In the genomic region with DNA sequence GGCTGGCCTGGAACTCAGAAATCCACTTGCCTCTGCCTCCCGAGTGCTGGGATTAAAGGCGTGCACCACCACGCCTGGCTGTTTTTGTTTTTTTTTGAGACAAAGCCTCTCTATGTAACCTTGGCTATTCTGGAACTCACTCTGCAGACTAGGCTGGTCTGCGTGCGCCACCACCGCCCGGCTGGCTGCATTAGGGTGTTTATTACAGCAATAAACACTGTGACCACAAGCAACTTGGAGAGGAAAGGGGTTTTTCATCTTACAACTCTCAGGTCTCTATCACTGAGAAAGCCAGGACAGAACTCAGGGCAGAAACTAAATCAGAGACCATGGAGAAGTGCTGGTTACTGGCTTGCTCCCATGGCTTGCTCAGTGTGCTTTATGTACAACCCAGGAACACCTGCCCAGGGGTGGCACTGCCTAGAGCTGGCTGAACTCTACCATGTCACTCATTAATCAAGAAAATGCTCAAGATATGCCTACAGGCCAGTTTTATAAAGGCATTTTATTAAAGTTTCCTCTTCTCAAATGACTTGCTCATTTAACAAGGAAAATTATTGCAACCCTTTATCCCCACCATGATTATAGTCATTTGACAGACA, we compare ENCODE assay signal across 18 mouse cellular contexts. TPM values are rescaled to one million over a fixed set of nuclear protein-coding genes. Genes with fewer than 3 reads are reported as not detected.
DNase-seq lines count a peak whose midpoint lies in the region; ATAC-seq lines count a peak whose summit lies in the region.
"Had no signal": no experiment of that assay in that cellular context is flagged by ENCODE, and none has a peak within 500 bp of the region (broad histone marks: within the 10 kb centered on the region; RNA-seq: fewer than 3 reads in every experiment).

No protein-coding gene starts in this region.

- no peak overlapping the region for H3K4me3 ChIP-seq in heart, embryonic 10.5 days
- no peak overlapping the region for H3K4me3 ChIP-seq in intestine, embryonic 15.5 days (replicated peaks)
- no peak overlapping the region for H3K4me3 ChIP-seq in heart, embryonic 12.5 days
- H3K4me3 ChIP-seq: embryonic facial prominence, embryonic 13.5 days; forebrain, embryonic 15.5 days; limb, embryonic 15.5 days; megakaryocyte, embryonic 14.5 days; midbrain, embryonic 15.5 days; myocyte had no signal

- intact Hi-C loops in left cerebral cortex, postnatal 10 days (cut with DNase I) = no loop called here

- 80% methylated on average over 7 of the region's 7 CpGs for WGBS in heart, embryonic 10.5 days
- 40% methylated on average over 7 of the region's 7 CpGs for WGBS in intestine, embryonic 15.5 days
- WGBS in heart, embryonic 12.5 days = 88% methylated on average over 7 of the region's 7 CpGs

- no peak overlapping the region for H3K27ac ChIP-seq in heart, embryonic 10.5 days
- H3K27ac ChIP-seq in intestine, embryonic 15.5 days = peak overlapping the region; percentile 13; the same call in 1 of the 2 replicates
- no peak overlapping the region for H3K27ac ChIP-seq in heart, embryonic 12.5 days (ENCODE audit: poor library complexity, severe bottlenecking)
- H3K27ac ChIP-seq: embryonic facial prominence, embryonic 13.5 days; forebrain, embryonic 15.5 days; limb, embryonic 15.5 days; midbrain, embryonic 15.5 days had no signal

- H3K27me3 ChIP-seq in heart, embryonic 10.5 days (ENCODE audit: insufficient read depth, poor library complexity, severe bottlenecking) = no peaks in the 10 kb centered on the region
- no peaks in the 10 kb centered on the region for H3K27me3 ChIP-seq in intestine, embryonic 15.5 days (replicated peaks)
- H3K27me3 ChIP-seq in heart, embryonic 12.5 days (replicated peaks) = no peaks in the 10 kb centered on the region
- H3K27me3 ChIP-seq: embryonic facial prominence, embryonic 13.5 days; forebrain, embryonic 15.5 days; limb, embryonic 15.5 days; midbrain, embryonic 15.5 days had no signal

- no peak overlapping the region for H3K4me2 ChIP-seq in intestine, embryonic 15.5 days (replicated peaks)
- no peak overlapping the region for H3K4me2 ChIP-seq in heart, embryonic 12.5 days
- H3K4me2 ChIP-seq: embryonic facial prominence, embryonic 13.5 days; forebrain, embryonic 15.5 days; limb, embryonic 15.5 days; midbrain, embryonic 15.5 days had no signal

- no peak overlapping the region for H3K9ac ChIP-seq in intestine, embryonic 15.5 days
- H3K9ac ChIP-seq in heart, embryonic 12.5 days = no peak overlapping the region
- H3K9ac ChIP-seq: embryonic facial prominence, embryonic 13.5 days; forebrain, embryonic 15.5 days; limb, embryonic 15.5 days; midbrain, embryonic 15.5 days had no signal

- H3K4me1 ChIP-seq in heart, embryonic 10.5 days = peaks cover 19% of the 10 kb centered on the region
- peaks cover 14% of the 10 kb centered on the region for H3K4me1 ChIP-seq in intestine, embryonic 15.5 days (replicated peaks)
- H3K4me1 ChIP-seq in heart, embryonic 12.5 days (replicated peaks) = peaks cover 20% of the 10 kb centered on the region

- DNase-seq in heart, embryonic 10.5 days (ENCODE audit: low spot score) = peak; percentile 50
- DNase-seq in heart, adult 9 months (ENCODE audit: low spot score in 2 of 2) = no peak
- peak; percentile 58 to 66 for DNase-seq in kidney, adult 8-10 months
- peak; percentile 51 to 74 for DNase-seq in kidney, postnatal 25 days
- DNase-seq in left cerebral cortex, postnatal 10 days (ENCODE audit: extremely low spot score in 1 of 2, low spot score in 2 of 2) = no peak
- DNase-seq in adrenal gland, postnatal 4 days (ENCODE audit: low spot score in 2 of 2) = no peak
- DNase-seq: cerebellum, adult 2 months; heart, adult 11 months; right cerebral cortex, postnatal 14 days had no signal

- H3K9me3 ChIP-seq in heart, embryonic 10.5 days = no peaks in the 10 kb centered on the region
- no peaks in the 10 kb centered on the region for H3K9me3 ChIP-seq in intestine, embryonic 15.5 days
- H3K9me3 ChIP-seq in heart, embryonic 12.5 days (replicated peaks) = no peaks in the 10 kb centered on the region
- H3K9me3 ChIP-seq: embryonic facial prominence, embryonic 13.5 days; forebrain, embryonic 15.5 days; limb, embryonic 15.5 days; megakaryocyte, embryonic 14.5 days; midbrain, embryonic 15.5 days had no signal

- H3K36me3 ChIP-seq in heart, embryonic 10.5 days = no peaks in the 10 kb centered on the region
- no peaks in the 10 kb centered on the region for H3K36me3 ChIP-seq in intestine, embryonic 15.5 days
- no peaks in the 10 kb centered on the region for H3K36me3 ChIP-seq in heart, embryonic 12.5 days
- H3K36me3 ChIP-seq: embryonic facial prominence, embryonic 13.5 days; forebrain, embryonic 15.5 days; limb, embryonic 15.5 days; midbrain, embryonic 15.5 days had no signal

- no peak for ATAC-seq in intestine, embryonic 15.5 days
- no peak for ATAC-seq in heart, embryonic 12.5 days (ENCODE audit: insufficient number of reproducible peaks, low FRiP score)
- ATAC-seq: forebrain, embryonic 15.5 days; hindbrain, embryonic 16.5 days; midbrain, embryonic 15.5 days had no signal

RNA-seq across cellular contexts. Expression of a gene that starts 3.3 kb away (rescaled TPM):
- 29.8 and 40.3 TPM in 2 replicates for polyA plus RNA-seq in heart, embryonic 10.5 days (2016; fragmentation: Nextera tagmentation; extraction: Ambion mirVana)
- polyA plus RNA-seq in intestine, embryonic 15.5 days (2015; fragmentation: Nextera tagmentation; extraction: Ambion mirVana) = 63.3 and 68.5 TPM in 2 replicates
- total RNA-seq in left cerebral cortex, postnatal 10 days (2021) = 10 to 100 TPM; 77.3 to 93.0 TPM
- polyA plus RNA-seq in heart, embryonic 12.5 days (2016; fragmentation: Nextera tagmentation; extraction: Ambion mirVana) = 30.1 and 36.1 TPM in 2 replicates
- total RNA-seq in adrenal gland, postnatal 4 days (2021) = 10 to 100 TPM; 63.5 to 70.5 TPM

RNA-seq across cellular contexts. Expression of a gene that starts 58.6 kb away (rescaled TPM):
- 22.5 and 32.2 TPM in 2 replicates for polyA plus RNA-seq in heart, embryonic 10.5 days (2016; fragmentation: Nextera tagmentation; extraction: Ambion mirVana)
- 50.9 and 56.3 TPM in 2 replicates for polyA plus RNA-seq in intestine, embryonic 15.5 days (2015; fragmentation: Nextera tagmentation; extraction: Ambion mirVana)
- 10 to 100 TPM; 14.2 to 22.4 TPM for total RNA-seq in left cerebral cortex, postnatal 10 days (2021)
- polyA plus RNA-seq in heart, embryonic 12.5 days (2016; fragmentation: Nextera tagmentation; extraction: Ambion mirVana) = 22.3 and 26.1 TPM in 2 replicates
- total RNA-seq in adrenal gland, postnatal 4 days (2021) = 10 to 100 TPM; 80.5 to 91.9 TPM

Comparison
In these comparisons a context has a peak if more than half of its experiments do, and no peak if none do; other contexts are left out.
1. DNase-seq: peak in heart, embryonic 10.5 days (single experiment), kidney, adult 8-10 months (2 of 2) and kidney, postnatal 25 days (2 of 2); none in heart, adult 9 months (0 of 2), left cerebral cortex, postnatal 10 days (0 of 2) and adrenal gland, postnatal 4 days (0 of 2).